Mouse (Mus musculus) 416B (cell line): ENCODE results near the gene Tnrc18.

ENCODE experiments used
- DNase-seq: peaks from one replicate; pipeline ENCODE4 v3.0.0; 2011; ENCODE audit warnings: low read depth

The Tnrc18 gene

GRCm38 (mm10) chr5:142771964-142772363, 45.5 kb downstream of the Tnrc18 start:
- no peak for DNase-seq

GRCm38 (mm10) chr5:142771034-142771433, 46.4 kb downstream of the Tnrc18 start:
- no peak for DNase-seq

DNA sequence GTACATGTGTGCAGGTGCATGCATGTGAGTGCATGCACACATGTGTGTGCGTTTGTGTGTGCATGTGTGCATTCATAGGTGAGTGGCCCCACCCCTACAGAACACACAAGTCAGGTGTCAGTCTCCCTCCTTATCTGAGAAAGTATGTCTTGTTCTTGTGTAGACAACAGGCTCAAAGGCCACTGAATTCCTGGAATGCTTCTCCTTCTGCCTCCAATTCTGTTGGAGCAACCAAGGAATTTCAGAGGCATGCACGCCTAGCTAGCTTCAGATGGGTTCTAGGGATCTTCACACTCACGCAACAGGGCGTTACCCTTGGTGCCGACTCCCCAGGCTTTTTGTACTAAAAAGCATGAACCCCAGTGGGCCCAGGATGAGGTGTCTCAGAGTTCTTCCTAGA, 47.8 kb downstream of the Tnrc18 start:
- no peak for DNase-seq

- DNase-seq: no peak
Observed at GRCm38 (mm10) chr5:142768352-142769267, 48.9 kb downstream of the Tnrc18 start.

- DNase-seq: peak; percentile 83
Observed at GRCm38 (mm10) chr5:142767937-142768336, 49.5 kb downstream of the Tnrc18 start.

GRCm38 (mm10) chr5:142766708-142767107, 50.8 kb downstream of the Tnrc18 start:
- DNase-seq: no peak

DNA sequence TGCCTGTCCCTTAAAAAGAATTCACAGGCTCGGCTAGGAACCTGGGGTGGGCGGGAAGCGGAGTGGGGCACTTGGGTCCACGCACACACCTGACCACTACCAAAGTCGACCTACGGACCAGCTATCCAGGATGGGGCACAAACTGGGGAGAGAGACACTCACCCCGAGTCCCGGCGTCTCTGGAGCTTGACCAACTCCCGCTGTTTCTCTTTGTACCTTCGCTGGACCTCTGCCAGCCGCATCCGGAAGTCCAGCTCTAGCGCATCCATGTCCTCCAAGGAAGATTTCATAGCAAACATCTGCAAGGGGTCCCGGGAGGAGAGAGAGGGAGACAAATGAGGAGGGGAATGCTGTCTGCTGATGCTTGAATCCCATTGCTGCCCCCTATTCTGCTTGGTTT, 52.6 kb downstream of the Tnrc18 start:
- no peak for DNase-seq

- DNase-seq: no peak
Observed at GRCm38 (mm10) chr5:142764306-142764705, 53.2 kb downstream of the Tnrc18 start.

GRCm38 (mm10) chr5:142762082-142762807, 55.2 kb downstream of the Tnrc18 start:
- DNase-seq: no peak

DNA sequence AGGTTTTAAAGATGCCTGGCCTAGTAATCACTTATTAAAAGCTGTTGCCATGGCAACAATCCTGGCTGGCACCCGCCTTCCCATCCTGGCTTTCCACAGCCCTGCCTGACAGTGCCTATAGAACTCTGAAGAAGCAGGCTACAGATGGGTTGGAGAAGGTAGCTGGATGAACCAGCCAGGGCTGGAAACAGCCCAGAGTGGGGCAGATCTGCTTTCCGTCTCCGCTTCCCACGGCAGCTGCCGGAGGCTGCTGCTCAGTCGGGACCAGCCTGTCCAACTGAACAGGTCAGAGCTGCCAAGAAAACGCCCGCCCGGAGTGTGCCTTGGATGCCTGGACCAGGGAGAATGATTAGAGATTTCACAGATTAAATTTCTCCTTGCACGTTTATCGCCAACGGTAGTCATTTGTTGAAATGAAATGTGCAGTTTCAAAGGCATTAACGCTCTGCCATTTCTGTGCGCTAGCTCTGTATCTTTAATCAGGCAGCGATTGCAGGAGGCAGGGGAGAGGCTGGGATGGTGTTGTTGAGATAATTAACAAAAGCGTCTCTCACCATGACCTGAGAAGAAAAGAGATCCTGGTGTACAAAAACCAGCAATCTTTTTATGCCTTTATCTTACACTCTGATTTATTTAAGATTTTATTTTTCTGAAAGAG, 56.0 kb downstream of the Tnrc18 start:
- no peak for DNase-seq

DNA sequence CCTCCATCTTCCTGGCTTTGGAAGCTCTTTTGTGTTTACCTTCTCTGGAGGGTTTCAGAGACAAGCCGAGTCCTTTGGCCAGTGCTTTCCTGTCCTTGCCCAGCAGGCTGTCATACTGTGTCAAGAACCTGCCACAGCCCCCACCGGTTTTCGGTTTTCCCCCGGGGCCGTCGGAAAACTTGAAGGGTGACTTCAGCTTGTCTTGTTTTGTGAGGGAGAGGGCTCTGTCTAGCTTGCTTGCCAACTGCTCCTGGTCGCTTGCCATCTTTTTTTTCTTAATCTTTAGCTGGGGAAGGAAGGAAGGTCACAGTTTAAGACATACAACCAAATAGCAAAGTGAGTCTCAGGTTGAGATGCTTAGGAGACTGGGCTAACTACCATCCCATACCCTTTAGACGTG, 57.7 kb downstream of the Tnrc18 start:
- DNase-seq: no peak

- no peak for DNase-seq
Observed at GRCm38 (mm10) chr5:142752241-142752640, 65.2 kb downstream of the Tnrc18 start.

DNA sequence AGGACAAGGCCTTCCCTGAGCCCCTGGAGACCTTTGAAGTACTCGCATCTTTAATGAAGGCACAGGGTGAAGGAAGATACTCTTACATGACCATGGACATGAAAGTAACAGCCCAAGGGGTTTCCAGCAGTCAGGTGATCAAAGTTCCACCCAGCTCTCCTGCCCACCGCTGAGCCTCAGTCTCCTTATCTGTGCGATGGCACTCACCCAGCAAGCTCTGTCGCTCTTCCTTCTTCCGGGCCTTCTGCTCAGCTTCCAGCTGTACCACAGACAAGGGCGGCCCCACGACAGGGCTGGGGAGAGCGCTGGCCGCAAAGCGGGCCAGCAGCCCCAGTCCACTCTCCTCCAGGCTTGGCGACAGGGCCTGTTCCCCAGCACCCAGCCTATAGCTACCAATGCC, 67.3 kb downstream of the Tnrc18 start:
- DNase-seq: no peak

GRCm38 (mm10) chr5:142747026-142747629, 70.3 kb downstream of the Tnrc18 start:
- DNase-seq: peak; percentile 39

- no peak for DNase-seq
Observed at GRCm38 (mm10) chr5:142739941-142740340, 77.5 kb downstream of the Tnrc18 start.

- DNase-seq: no peak
Observed at GRCm38 (mm10) chr5:142731916-142732315, 85.5 kb downstream of the Tnrc18 start.

DNA sequence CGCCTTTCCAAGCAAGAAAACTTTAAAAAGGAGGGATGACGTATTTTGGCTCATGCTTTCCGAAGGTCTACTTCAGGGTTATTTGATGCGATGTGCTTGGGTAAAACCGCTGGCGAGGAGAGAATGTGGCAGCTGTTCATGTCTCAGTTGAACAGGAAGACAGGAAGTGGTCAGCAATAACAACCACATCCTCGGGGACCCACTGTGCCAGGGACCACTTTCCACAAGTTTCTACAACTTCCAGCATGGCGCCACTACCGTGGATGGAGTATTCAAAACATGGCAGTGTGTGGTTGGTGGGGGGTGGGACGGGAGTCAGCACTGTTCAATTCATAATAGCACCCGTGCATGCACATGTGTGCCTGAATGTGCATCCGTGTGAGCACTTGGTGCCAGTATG, 87.2 kb downstream of the Tnrc18 start:
- DNase-seq: peak; percentile 69

- no peak for DNase-seq
Observed at GRCm38 (mm10) chr5:142728301-142728700, 89.2 kb downstream of the Tnrc18 start.

- no peak for DNase-seq
Observed at GRCm38 (mm10) chr5:142726748-142727147, 90.7 kb downstream of the Tnrc18 start.

- no peak for DNase-seq
Observed at GRCm38 (mm10) chr5:142724265-142724664, 93.2 kb downstream of the Tnrc18 start.

- DNase-seq: peak; percentile 80
Observed at GRCm38 (mm10) chr5:142723520-142724133, 93.8 kb downstream of the Tnrc18 start.

DNA sequence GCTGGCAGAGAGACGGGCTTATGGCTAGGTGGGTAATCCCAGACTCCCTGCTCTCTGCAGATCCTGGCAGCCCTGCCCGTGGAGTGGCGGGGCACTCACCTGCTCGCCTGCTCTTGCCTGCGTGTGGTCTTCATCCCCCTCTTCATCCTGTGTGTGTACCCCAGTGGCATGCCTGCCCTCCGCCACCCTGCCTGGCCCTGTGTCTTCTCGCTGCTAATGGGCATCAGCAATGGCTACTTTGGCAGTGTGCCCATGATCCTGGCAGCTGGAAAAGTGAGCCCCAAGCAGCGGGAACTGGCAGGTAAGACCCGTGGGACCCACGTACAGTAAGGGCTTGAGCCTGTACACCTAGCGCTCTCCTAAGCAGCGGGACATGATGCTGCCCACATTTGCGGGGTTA, 97.6 kb downstream of the Tnrc18 start:
- no peak for DNase-seq
